Mouse (Mus musculus): ENCODE results near the gene Mpdu1.

Mpdu1 gene

GRCm38 (mm10) chr11:69692196-69692811 lies 29.9 kb upstream of the Mpdu1 start:
- no peak for DNase-seq (ENCODE audit: low read depth, low spot score)

- no peak for DNase-seq (ENCODE audit: low read depth, low spot score)
Observed at GRCm38 (mm10) chr11:69689891-69690290, 27.4 kb upstream of the Mpdu1 start.

- no peak for DNase-seq (ENCODE audit: low read depth, low spot score)
Observed at GRCm38 (mm10) chr11:69687061-69687460, 24.6 kb upstream of the Mpdu1 start.

GRCm38 (mm10) chr11:69686377-69686776 lies 23.9 kb upstream of the Mpdu1 start:
- DNase-seq (ENCODE audit: low read depth, low spot score) = no peak

GRCm38 (mm10) chr11:69685526-69686148 lies 23.2 kb upstream of the Mpdu1 start, which contains the start of gene Tnfsf13:
Tnfsf13 (minus strand) TSS chr11:69685784.
- DNase-seq (ENCODE audit: low read depth, low spot score) = no peak

GRCm38 (mm10) chr11:69684936-69685335 lies 22.5 kb upstream of the Mpdu1 start:
- no peak for DNase-seq (ENCODE audit: low read depth, low spot score)

- no peak for DNase-seq (ENCODE audit: low read depth, low spot score)
Observed at GRCm38 (mm10) chr11:69684128-69684745, 21.8 kb upstream of the Mpdu1 start.

GRCm38 (mm10) chr11:69683576-69683975 lies 21.1 kb upstream of the Mpdu1 start:
- no peak for DNase-seq (ENCODE audit: low read depth, low spot score)

GRCm38 (mm10) chr11:69682840-69683533 lies 20.5 kb upstream of the Mpdu1 start:
- DNase-seq (ENCODE audit: low read depth, low spot score) = peak; percentile 85

GRCm38 (mm10) chr11:69682209-69682839 lies 19.9 kb upstream of the Mpdu1 start:
- DNase-seq (ENCODE audit: low read depth, low spot score) = no peak

- DNase-seq (ENCODE audit: low read depth, low spot score) = peak; percentile 93
Observed at GRCm38 (mm10) chr11:69681314-69682208, 19.1 kb upstream of the Mpdu1 start, which contains the start of gene Senp3. Senp3 (minus strand) TSS chr11:69682084.

GRCm38 (mm10) chr11:69680136-69680855 lies 17.9 kb upstream of the Mpdu1 start:
- DNase-seq (ENCODE audit: low read depth, low spot score) = no peak

GRCm38 (mm10) chr11:69679144-69679543 lies 16.7 kb upstream of the Mpdu1 start:
- no peak for DNase-seq (ENCODE audit: low read depth, low spot score)

- peak; percentile 99 for DNase-seq (ENCODE audit: low read depth, low spot score)
Observed at GRCm38 (mm10) chr11:69672211-69672706, 9.8 kb upstream of the Mpdu1 start, which contains the start of gene Eif4a1. Eif4a1 (minus strand) TSS chr11:69672423.

- no peak for DNase-seq (ENCODE audit: low read depth, low spot score)
Observed at GRCm38 (mm10) chr11:69671726-69672124, 9.3 kb upstream of the Mpdu1 start.

- peak; percentile 95 for DNase-seq (ENCODE audit: low read depth, low spot score)
Observed at GRCm38 (mm10) chr11:69670786-69671725, 8.6 kb upstream of the Mpdu1 start.

- no peak for DNase-seq (ENCODE audit: low read depth, low spot score)
Observed at GRCm38 (mm10) chr11:69666665-69667005, 4.2 kb upstream of the Mpdu1 start.

- no peak for DNase-seq (ENCODE audit: low read depth, low spot score)
Observed at GRCm38 (mm10) chr11:69665961-69666664, 3.7 kb upstream of the Mpdu1 start, which contains the start of gene Cd68. Cd68 (minus strand) TSS chr11:69666153.

Data from retina, postnatal 7 days (tissue).